ENCODE assay signal across 12 mouse cellular contexts in the genomic region with DNA sequence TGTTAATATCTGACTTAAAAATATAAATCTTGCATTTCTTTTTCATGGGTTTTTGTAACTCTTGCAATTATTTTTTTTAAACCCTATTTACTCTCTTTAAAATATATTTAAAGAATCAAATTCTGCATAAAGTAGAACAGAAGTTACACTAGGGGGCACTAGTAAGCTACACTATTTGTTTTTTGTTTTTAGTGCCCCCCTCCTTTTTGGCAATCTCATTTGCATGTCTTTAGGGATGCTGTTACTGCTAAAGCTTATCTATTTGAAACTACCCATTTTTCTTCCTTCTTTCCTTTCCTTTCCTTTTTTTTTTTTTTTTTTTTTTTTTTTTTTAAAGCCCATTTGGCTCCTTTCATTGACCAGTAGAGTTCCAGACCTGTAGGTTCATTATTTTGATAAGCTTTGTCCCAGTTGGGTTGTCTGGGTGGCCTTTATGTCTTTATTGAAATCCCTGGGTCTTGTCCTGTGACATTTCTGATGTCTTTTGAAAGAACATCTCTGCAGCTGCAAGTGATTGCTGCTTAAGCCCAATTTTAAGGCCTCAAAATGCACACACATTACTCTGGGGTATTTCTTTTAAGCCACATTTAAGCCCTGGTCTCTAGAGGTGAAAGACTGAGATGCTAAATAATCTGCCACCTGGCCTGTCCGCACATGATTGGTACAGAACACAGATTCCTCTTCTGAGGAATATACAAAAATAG.
A peak's percentile ranks its signal among the peaks of the same experiment; 100 is the strongest.
DNase-seq lines count a peak whose midpoint lies in the region; ATAC-seq lines count a peak whose summit lies in the region.
"Had no signal": no experiment of that assay in that cellular context is flagged by ENCODE, and none has a peak within 500 bp of the region (broad histone marks: within the 10 kb centered on the region; RNA-seq: fewer than 3 reads in every experiment).

No protein-coding gene starts in this region.

- no peaks in the 10 kb centered on the region for H3K36me3 ChIP-seq in hindbrain, embryonic 12.5 days
- no peaks in the 10 kb centered on the region for H3K36me3 ChIP-seq in neural tube, embryonic 13.5 days
- H3K36me3 ChIP-seq: limb, embryonic 15.5 days had no signal

- H3K4me3 ChIP-seq in hindbrain, embryonic 12.5 days, result no peak overlapping the region
- no peak overlapping the region for H3K4me3 ChIP-seq in neural tube, embryonic 13.5 days
- H3K4me3 ChIP-seq: limb, embryonic 15.5 days had no signal

- no peaks in the 10 kb centered on the region for H3K27me3 ChIP-seq in hindbrain, embryonic 12.5 days
- no peaks in the 10 kb centered on the region for H3K27me3 ChIP-seq in neural tube, embryonic 13.5 days
- H3K27me3 ChIP-seq: limb, embryonic 15.5 days had no signal

- DNase-seq in embryo, embryonic 10 days (ENCODE audit: low spot score), result peak; percentile 14
- DNase-seq in embryo, embryonic 9.5 days (ENCODE audit: extremely low spot score), result no peak
- DNase-seq in ZHBTc4 (ENCODE audit: low read depth, low spot score), result peak; percentile 23
- no peak for DNase-seq in Muller cell, postnatal 12 days (ENCODE audit: inconsistent ontology term)
- DNase-seq in cerebellum, adult 9-11 months, result no peak
- DNase-seq in layer of hippocampus, postnatal 25 days (ENCODE audit: extremely low spot score in 1 of 2, low spot score in 1 of 2), result no peak
- DNase-seq: adrenal gland, adult 8-10 months; B cell, adult 2 months; lung, postnatal 36 days had no signal

- H3K4me1 ChIP-seq in hindbrain, embryonic 12.5 days, result peaks cover 4% of the 10 kb centered on the region; the same call in 1 of the 2 replicates
- H3K4me1 ChIP-seq in neural tube, embryonic 13.5 days (replicated peaks), result peaks cover 10% of the 10 kb centered on the region
- H3K4me1 ChIP-seq: limb, embryonic 15.5 days had no signal

- H3K9ac ChIP-seq in hindbrain, embryonic 12.5 days, result no peak overlapping the region
- no peak overlapping the region for H3K9ac ChIP-seq in neural tube, embryonic 13.5 days
- H3K9ac ChIP-seq: limb, embryonic 15.5 days had no signal

- H3K4me2 ChIP-seq in hindbrain, embryonic 12.5 days (replicated peaks), result no peak overlapping the region
- H3K4me2 ChIP-seq in neural tube, embryonic 13.5 days, result no peak overlapping the region
- H3K4me2 ChIP-seq: limb, embryonic 15.5 days had no signal

- no peaks in the 10 kb centered on the region for H3K9me3 ChIP-seq in hindbrain, embryonic 12.5 days (replicated peaks)
- no peaks in the 10 kb centered on the region for H3K9me3 ChIP-seq in neural tube, embryonic 13.5 days
- H3K9me3 ChIP-seq: limb, embryonic 15.5 days had no signal

- peak overlapping the region; percentile 55; the same call in 1 of the 2 replicates for H3K27ac ChIP-seq in hindbrain, embryonic 12.5 days
- peak overlapping the region; percentile 68 for H3K27ac ChIP-seq in neural tube, embryonic 13.5 days (replicated peaks)
- H3K27ac ChIP-seq: limb, embryonic 15.5 days had no signal

- WGBS in hindbrain, embryonic 12.5 days, result 20% methylated on average over 1 of the region's 1 CpGs
- 23% methylated on average over 1 of the region's 1 CpGs for WGBS in neural tube, embryonic 13.5 days

- ATAC-seq in hindbrain, embryonic 12.5 days (ENCODE audit: low FRiP score), result peak; percentile 73
- ATAC-seq in neural tube, embryonic 13.5 days (ENCODE audit: low read depth), result peak; percentile 64

Comparison
In these comparisons a context has a peak if more than half of its experiments do, and no peak if none do; other contexts are left out.
1. DNase-seq: peak in embryo, embryonic 10 days (single experiment) and ZHBTc4 (single experiment); none in embryo, embryonic 9.5 days (single experiment), Muller cell, postnatal 12 days (single experiment), cerebellum, adult 9-11 months (single experiment) and layer of hippocampus, postnatal 25 days (0 of 2).